Mouse (Mus musculus) spleen, postnatal 14 days (tissue): ENCODE results near the gene Pik3c2g.

Experiments used
- DNase-seq, 2 experiments: peaks; one replicate each; pipeline ENCODE4 v3.0.0; 2021 to 2022; ENCODE audit warnings: low spot score in 2 of 2

The Pik3c2g gene

DNA sequence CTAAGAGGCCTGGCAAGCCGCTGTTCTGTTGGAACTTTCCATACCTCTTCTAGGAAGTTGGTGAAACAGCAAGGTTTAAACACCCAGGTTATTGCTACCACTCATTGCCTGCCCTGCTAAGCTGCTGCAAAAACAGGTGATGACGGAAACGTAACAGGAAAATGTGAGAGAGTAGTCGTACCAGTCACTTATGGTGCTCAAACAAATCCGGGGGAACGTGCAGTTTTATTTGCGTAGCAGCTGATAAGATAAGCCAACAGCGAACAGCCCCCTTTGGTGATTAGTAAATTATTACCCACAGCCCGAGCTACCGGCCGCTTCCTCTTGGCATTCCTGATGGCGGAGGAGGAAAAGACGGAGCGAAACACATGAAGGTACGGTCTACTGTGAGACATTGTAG is at the start of gene Pik3c2g:
Gene Pik3c2g, plus strand, starts transcription at position 330 of the 400 bp plus-strand sequence.
- DNase-seq, result no peak

- no peak for DNase-seq
Measured at GRCm38 (mm10) chr6:139538469-139538868, 48.6 kb upstream of the Pik3c2g start.

GRCm38 (mm10) chr6:139555537-139556179 is 31.4 kb upstream of the Pik3c2g start:
- DNase-seq, result no peak

- DNase-seq, result no peak
Measured at GRCm38 (mm10) chr6:139569211-139569610, 17.8 kb upstream of the Pik3c2g start.

- DNase-seq, result no peak
Measured at GRCm38 (mm10) chr6:139575854-139576253, 11.2 kb upstream of the Pik3c2g start.

GRCm38 (mm10) chr6:139576261-139577014 is 10.6 kb upstream of the Pik3c2g start:
- no peak for DNase-seq

GRCm38 (mm10) chr6:139577026-139577861 is 9.8 kb upstream of the Pik3c2g start:
- DNase-seq, result no peak

DNA sequence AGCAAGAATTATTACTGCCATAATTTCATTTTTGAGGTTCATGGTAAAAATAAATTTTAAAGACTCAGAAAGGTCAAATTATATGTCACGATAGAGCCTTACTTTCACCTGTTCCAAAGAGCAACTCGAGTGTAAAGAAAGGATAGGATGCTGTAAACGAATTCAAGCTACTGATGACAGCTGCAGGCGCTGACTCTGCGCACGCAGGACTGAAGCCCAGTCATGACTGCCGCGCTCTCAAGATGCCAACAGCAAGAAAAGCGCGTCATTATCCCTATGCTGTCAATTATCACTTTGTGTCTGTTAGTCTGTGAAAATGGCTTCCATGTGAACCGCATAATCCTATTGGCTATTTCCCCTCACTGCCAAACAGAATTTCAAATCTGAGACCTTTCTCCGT is 457 bp downstream of the Pik3c2g start:
- DNase-seq, result no peak

DNA sequence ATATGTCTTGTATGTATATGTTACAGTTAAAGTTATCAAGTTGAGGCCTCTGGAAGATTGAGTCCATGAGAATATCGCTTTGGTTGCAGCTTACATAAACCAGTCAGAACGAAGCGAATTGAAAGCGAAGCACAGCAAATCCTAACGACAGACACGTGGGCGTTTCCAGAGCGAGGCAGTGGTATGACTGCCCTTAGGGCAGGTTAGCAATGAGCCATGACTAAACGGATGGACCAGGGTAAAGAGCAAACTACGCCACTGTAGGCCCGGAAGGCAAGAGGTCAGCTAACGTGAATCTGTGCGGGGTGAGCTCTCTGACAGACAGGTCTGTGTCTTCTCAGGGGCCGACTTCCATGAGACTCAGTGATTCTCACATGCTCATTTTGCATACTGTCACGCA is 1.4 kb downstream of the Pik3c2g start:
- no peak for DNase-seq

DNA sequence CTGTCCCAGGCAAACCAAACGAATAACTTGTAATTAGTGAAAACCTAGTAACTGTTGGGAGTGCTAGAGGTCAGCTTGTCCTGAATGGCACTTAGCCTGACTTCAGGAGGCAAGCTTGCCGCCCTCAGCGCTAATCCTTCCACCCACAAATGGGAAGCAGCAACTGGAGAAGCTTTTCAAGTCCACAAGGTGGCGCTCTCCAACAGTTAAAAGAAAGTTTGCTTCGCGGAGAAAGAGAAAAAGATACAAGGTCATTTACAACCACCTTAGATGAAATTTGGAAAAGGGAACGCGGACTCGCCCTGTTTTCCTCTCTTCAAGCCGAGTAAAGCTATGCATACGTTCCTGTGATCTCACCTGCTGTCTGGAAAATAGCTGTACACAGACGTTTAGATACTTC is 2.3 kb downstream of the Pik3c2g start:
- DNase-seq, result no peak

- DNase-seq, result no peak
Measured at GRCm38 (mm10) chr6:139589854-139590253, 2.8 kb downstream of the Pik3c2g start.

- DNase-seq, result no peak
Measured at GRCm38 (mm10) chr6:139592081-139592480, 5.1 kb downstream of the Pik3c2g start.

GRCm38 (mm10) chr6:139596433-139596832 is 9.4 kb downstream of the Pik3c2g start:
- no peak for DNase-seq

GRCm38 (mm10) chr6:139599216-139599615 is 12.2 kb downstream of the Pik3c2g start:
- DNase-seq, result no peak

DNA sequence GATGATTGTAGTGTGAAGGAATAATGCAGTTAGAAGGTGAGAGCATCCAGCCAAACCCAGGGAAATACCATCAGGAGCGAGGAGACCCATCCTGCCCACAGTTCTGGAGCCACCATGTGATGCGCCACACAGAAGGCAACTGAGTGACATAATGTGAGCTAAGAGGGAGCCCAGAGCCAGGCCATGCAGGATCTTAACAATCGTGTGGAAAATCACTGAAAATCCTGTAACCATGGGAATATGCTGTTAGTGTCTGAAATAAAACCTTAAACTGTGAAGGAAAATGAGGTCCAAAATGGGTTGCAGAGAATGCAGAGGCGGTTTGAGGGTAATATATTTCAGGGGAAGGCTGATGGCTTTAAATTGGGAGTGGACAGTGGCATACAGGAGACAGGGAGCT is 31.8 kb downstream of the Pik3c2g start:
- DNase-seq, result no peak

DNA sequence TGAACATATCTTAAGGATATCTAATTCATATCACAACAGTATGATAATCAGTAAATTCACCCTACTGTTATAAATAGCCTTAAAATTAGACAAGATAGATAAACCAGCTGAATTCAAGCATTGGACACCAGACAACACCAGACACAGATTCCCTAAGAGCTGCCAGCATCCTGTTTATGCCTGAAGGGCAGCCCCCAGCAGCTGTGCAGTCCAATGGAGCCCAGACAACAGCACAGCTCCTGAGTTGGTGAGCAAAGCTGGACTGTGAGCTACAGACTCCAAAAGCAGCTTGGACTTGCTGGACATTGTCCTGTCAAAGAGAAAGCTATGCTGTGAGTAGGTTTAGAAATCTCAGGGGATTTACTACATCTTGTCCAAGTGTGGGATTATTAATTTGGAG is 37.7 kb downstream of the Pik3c2g start:
- DNase-seq, result no peak

- DNase-seq, result no peak
Measured at GRCm38 (mm10) chr6:139634561-139634960, 47.5 kb downstream of the Pik3c2g start.

- no peak for DNase-seq
Measured at GRCm38 (mm10) chr6:139655399-139655798, 68.4 kb downstream of the Pik3c2g start.

DNA sequence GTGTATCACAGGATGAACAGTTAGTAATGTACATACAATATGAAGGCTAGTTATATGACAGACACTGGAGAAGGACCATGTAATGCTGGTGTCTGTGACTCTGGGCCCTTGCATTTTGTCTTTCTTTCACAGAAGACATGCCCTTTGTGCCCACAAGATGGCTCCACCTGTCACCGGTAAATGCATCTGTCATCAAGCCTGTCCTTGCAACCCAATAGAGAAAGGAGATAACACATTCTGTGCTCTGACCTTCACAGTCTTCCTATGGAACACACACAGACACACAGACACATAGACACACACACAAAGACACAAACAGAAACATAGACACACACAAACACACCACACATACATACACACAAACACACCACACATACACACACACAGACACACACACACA is 75.4 kb downstream of the Pik3c2g start:
- DNase-seq, result no peak

GRCm38 (mm10) chr6:139718416-139718984 is 131.5 kb downstream of the Pik3c2g start:
- DNase-seq, result no peak

GRCm38 (mm10) chr6:139719639-139720221 is 132.7 kb downstream of the Pik3c2g start:
- DNase-seq, result no peak
